Mouse (Mus musculus) lung, postnatal 0 days (tissue): Measurements from ENCODE around the gene Wdr66. TPM values are rescaled to one million over a fixed set of nuclear protein-coding genes. Genes with fewer than 3 reads are reported as not detected.
A peak's percentile ranks its signal among the peaks of the same experiment; 100 is the strongest.

ENCODE experiments used
- ATAC-seq: fragments of 200-750 bp; cut with Nextera tagmentation; 2 replicates; pipeline ENCODE4 v1.8.0; 2017; ENCODE audit warnings: moderate library complexity
- DNase-seq: peaks from one replicate; pipeline ENCODE4 v3.0.0-alpha.2; 2016; ENCODE audit warnings: low spot score
- H3K27ac ChIP-seq: fragments of 300-500 bp; sonication (generic); 2 replicates; pipeline ENCODE4 v1.5.1; 2014; ENCODE audit warnings: antibody characterized with exemption, mild to moderate bottlenecking, low read length, mixed read lengths
- H3K27me3 ChIP-seq: fragments of 300-500 bp; sonication (generic); replicated peaks from 2 replicates; pipeline ENCODE4 v1.6.1; 2014; ENCODE audit warnings: low read length, mixed read lengths; ENCODE audit not compliant: insufficient read depth
- H3K36me3 ChIP-seq: fragments of 300-500 bp; sonication (generic); 2 replicates; pipeline ENCODE4 v1.6.1; 2014; ENCODE audit warnings: low read length, mixed read lengths; ENCODE audit not compliant: insufficient read depth
- H3K4me1 ChIP-seq: fragments of 300-500 bp; sonication (generic); 2 replicates; pipeline ENCODE4 v1.6.1; 2014; ENCODE audit warnings: antibody characterized with exemption, low read depth, low read length, mixed read lengths; ENCODE audit not compliant: insufficient read depth
- H3K4me2 ChIP-seq: fragments of 300-500 bp; sonication (generic); replicated peaks from 2 replicates; pipeline ENCODE4 v1.6.1; 2014; ENCODE audit warnings: low read depth, mild to moderate bottlenecking, low read length, moderate library complexity, mixed read lengths
- H3K4me3 ChIP-seq: fragments of 300-500 bp; sonication (generic); 2 replicates; pipeline ENCODE4 v1.5.1; 2014; ENCODE audit warnings: low read depth, low read length
- H3K9ac ChIP-seq: fragments of 300-500 bp; sonication (generic); replicated peaks from 2 replicates; pipeline ENCODE4 v1.6.1; 2014; ENCODE audit warnings: low read depth, mild to moderate bottlenecking
- H3K9me3 ChIP-seq: fragments of 300-500 bp; sonication (generic); 2 replicates; pipeline ENCODE4 v1.6.1; 2016; ENCODE audit warnings: low read length, mixed read lengths
- CTCF ChIP-seq: IDR thresholded peaks from 2 replicates; pipeline ENCODE4 v1.5.1; 2016; ENCODE audit warnings: antibody characterized with exemption, mild to moderate bottlenecking
- EP300 ChIP-seq: IDR thresholded peaks from 2 replicates; pipeline ENCODE4 v1.6.1; 2016; ENCODE audit warnings: antibody characterized with exemption, mild to moderate bottlenecking, control low read depth
- WGBS: fragments of 180-500 bp; shearing (Covaris S2); extraction: QIAGEN DNeasy Blood & Tissue Kit; methylation state at CpG from one replicate; pipeline ENCODE4 v1.1.7; 2014; 5-methylcytosine and 5-hydroxymethylcytosine counted together
- polyA plus RNA-seq: library from polyadenylated mRNA; unstranded; fragments of >200 nt; fragmentation: Nextera tagmentation; extraction: Ambion mirVana; gene quantifications from 2 replicates; pipeline ENCODE4 v1.2.1, GENCODE M21; 2015

The Wdr66 gene
- polyA plus RNA-seq, 1 experiment from 2014 or later = 1.9 TPM

- no peak overlapping the region for H3K4me2 ChIP-seq
- no peak overlapping the region for H3K27ac ChIP-seq
- H3K9ac ChIP-seq = no peak overlapping the region
- no peaks in the 10 kb centered on the region for H3K36me3 ChIP-seq
- TF ChIP-seq EP300 (no peak), CTCF (no peak)
- WGBS = 75% methylated on average over 18 of the region's 18 CpGs
- no peaks in the 10 kb centered on the region for H3K27me3 ChIP-seq
- ATAC-seq (no peak), DNase-seq (no peak)
- no peaks in the 10 kb centered on the region for H3K9me3 ChIP-seq
- no peaks in the 10 kb centered on the region for H3K4me1 ChIP-seq
- no peak overlapping the region for H3K4me3 ChIP-seq
Observed at GRCm38 (mm10) chr5:123307630-123308282, 55.9 kb downstream of the Wdr66 start.

GRCm38 (mm10) chr5:123309816-123310215, 57.9 kb downstream of the Wdr66 start:
- H3K27ac ChIP-seq = no peak overlapping the region
- no peak for ATAC-seq
- DNase-seq = no peak

GRCm38 (mm10) chr5:123310221-123310620, 58.3 kb downstream of the Wdr66 start:
- no peak overlapping the region for H3K9ac ChIP-seq
- H3K4me3 ChIP-seq = no peak overlapping the region
- no peak for TF ChIP-seq CTCF
- TF ChIP-seq EP300 = no peak
- no peak overlapping the region for H3K4me2 ChIP-seq
- H3K27me3 ChIP-seq = no peaks in the 10 kb centered on the region
- H3K36me3 ChIP-seq = no peaks in the 10 kb centered on the region
- 38% methylated on average over 7 of the region's 7 CpGs for WGBS
- H3K9me3 ChIP-seq = no peaks in the 10 kb centered on the region
- DNase-seq = no peak
- no peaks in the 10 kb centered on the region for H3K4me1 ChIP-seq
- no peak overlapping the region for H3K27ac ChIP-seq
- no peak for ATAC-seq

More at GRCm38 (mm10) chr5:123309816-123310215, 57.9 kb downstream of the Wdr66 start:
- Histone ChIP-seq H3K9ac (no peak overlapping the region), H3K4me2 (no peak overlapping the region), H3K9me3 (no peaks in the 10 kb centered on the region), H3K4me3 (no peak overlapping the region), H3K36me3 (no peaks in the 10 kb centered on the region), H3K4me1 (no peaks in the 10 kb centered on the region), H3K27me3 (no peaks in the 10 kb centered on the region)
- TF ChIP-seq EP300 (no peak), CTCF (no peak)
- WGBS = 43% methylated on average over 10 of the region's 10 CpGs

- no peak overlapping the region for H3K27ac ChIP-seq
- no peaks in the 10 kb centered on the region for H3K36me3 ChIP-seq
- ATAC-seq (peak; percentile 30; the same call in 1 of the 2 replicates), DNase-seq (no peak)
- 33% methylated on average over 12 of the region's 12 CpGs for WGBS
- H3K4me1 ChIP-seq = no peaks in the 10 kb centered on the region
- H3K4me2 ChIP-seq = no peak overlapping the region
- TF ChIP-seq EP300 (no peak), CTCF (no peak)
- H3K9ac ChIP-seq = no peak overlapping the region
- no peaks in the 10 kb centered on the region for H3K27me3 ChIP-seq
- H3K4me3 ChIP-seq = no peak overlapping the region
- H3K9me3 ChIP-seq = no peaks in the 10 kb centered on the region
Observed at GRCm38 (mm10) chr5:123313058-123313630, 61.2 kb downstream of the Wdr66 start.

GRCm38 (mm10) chr5:123313851-123314380, 62.0 kb downstream of the Wdr66 start:
- Histone ChIP-seq H3K27ac (no peak overlapping the region), H3K36me3 (no peaks in the 10 kb centered on the region), H3K9me3 (no peaks in the 10 kb centered on the region), H3K9ac (no peak overlapping the region), H3K4me2 (no peak overlapping the region), H3K4me1 (no peaks in the 10 kb centered on the region), H3K27me3 (no peaks in the 10 kb centered on the region), H3K4me3 (no peak overlapping the region)
- TF ChIP-seq EP300 (no peak), CTCF (no peak)
- no peak for DNase-seq
- WGBS = 37% methylated on average over 11 of the region's 11 CpGs
- ATAC-seq = peak; percentile 44; the same call in 1 of the 2 replicates

GRCm38 (mm10) chr5:123315219-123315866, 63.4 kb downstream of the Wdr66 start:
- 41% methylated on average over 8 of the region's 10 CpGs for WGBS
- TF ChIP-seq EP300 (no peak), CTCF (no peak)
- no peaks in the 10 kb centered on the region for H3K36me3 ChIP-seq
- H3K4me3 ChIP-seq = no peak overlapping the region
- no peak overlapping the region for H3K9ac ChIP-seq
- no peak overlapping the region for H3K4me2 ChIP-seq
- no peaks in the 10 kb centered on the region for H3K4me1 ChIP-seq
- no peak overlapping the region for H3K27ac ChIP-seq
- H3K27me3 ChIP-seq = no peaks in the 10 kb centered on the region
- peak; percentile 50 for DNase-seq
- H3K9me3 ChIP-seq = no peaks in the 10 kb centered on the region
- peak; percentile 25; the same call in 1 of the 2 replicates for ATAC-seq
